Mouse (Mus musculus): ENCODE data around the gene Fndc10. TPM values are rescaled to one million over a fixed set of nuclear protein-coding genes. Genes with fewer than 3 reads are reported as not detected.
A peak's percentile ranks its signal among the peaks of the same experiment; 100 is the strongest.

Fndc10 gene
- total and polyA plus RNA-seq, 2 experiments from 2014 or later, result 26.5 to 52.0 TPM

DNA sequence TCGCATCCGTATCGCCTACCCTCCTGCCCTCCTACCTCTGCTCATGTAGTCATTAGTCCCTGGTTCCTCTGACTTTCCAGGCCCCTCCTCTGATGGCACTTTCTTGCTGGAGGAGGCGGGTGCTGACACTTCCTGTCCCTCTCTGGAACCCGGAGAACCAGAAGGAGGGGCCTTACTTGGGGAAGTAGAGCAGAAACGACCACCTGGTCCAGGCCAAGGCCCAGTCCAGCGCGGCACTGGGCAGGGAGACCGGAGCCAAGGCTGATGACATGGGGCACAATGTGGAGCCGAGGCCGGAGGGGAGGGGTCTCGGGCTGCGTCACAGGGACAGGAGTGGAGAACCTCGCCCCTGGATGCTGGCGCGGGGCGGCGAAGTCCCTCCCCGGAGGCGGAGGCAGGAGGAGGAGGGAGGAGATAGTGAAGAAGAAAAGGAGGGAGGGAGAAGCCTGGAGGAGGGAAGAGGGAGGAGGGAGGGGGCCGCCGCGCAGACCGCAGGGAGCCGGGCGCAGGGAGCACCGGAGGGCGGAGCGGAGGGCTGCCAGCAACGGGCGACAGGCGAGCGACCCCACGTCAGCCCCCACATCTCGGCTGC lies 40.3 kb downstream of the Fndc10 start, which contains the start of gene Tmem240:
Tmem240 (plus strand) TSS at position 451 of the 592 bp plus-strand sequence.
- ATAC-seq, result peak; percentile 93
- peaks cover 8% of the 10 kb centered on the region; the same call in 1 of the 2 replicates for H3K4me1 ChIP-seq (ENCODE audit: insufficient read depth, low read length)
- peak within 1 kb of the TSS; percentile 83 for H3K4me3 ChIP-seq (ENCODE audit: low read length)
- H3K4me2 ChIP-seq (ENCODE audit: low read depth, low read length), result peak within 1 kb of the TSS; percentile 89
- H3K9ac ChIP-seq (replicated peaks; ENCODE audit: low read length), result peak within 1 kb of the TSS; percentile 95
- no peaks in the 10 kb centered on the region for H3K27me3 ChIP-seq (ENCODE audit: insufficient read depth, low read length)
- peak within 1 kb of the TSS; percentile 98 for H3K27ac ChIP-seq
- H3K9me3 ChIP-seq (ENCODE audit: low read length), result no peaks in the 10 kb centered on the region
- H3K36me3 ChIP-seq (ENCODE audit: insufficient read depth, low read length), result peaks cover 7% of the 10 kb centered on the region; the same call in 1 of the 2 replicates
- under 1% methylated on average over 26 of the region's 35 CpGs for WGBS
- peak; percentile 95 for DNase-seq (ENCODE audit: low spot score)
- no peak for TF ChIP-seq CTCF (IDR thresholded peaks at IDR 0.05; ENCODE audit: low read depth)

DNA sequence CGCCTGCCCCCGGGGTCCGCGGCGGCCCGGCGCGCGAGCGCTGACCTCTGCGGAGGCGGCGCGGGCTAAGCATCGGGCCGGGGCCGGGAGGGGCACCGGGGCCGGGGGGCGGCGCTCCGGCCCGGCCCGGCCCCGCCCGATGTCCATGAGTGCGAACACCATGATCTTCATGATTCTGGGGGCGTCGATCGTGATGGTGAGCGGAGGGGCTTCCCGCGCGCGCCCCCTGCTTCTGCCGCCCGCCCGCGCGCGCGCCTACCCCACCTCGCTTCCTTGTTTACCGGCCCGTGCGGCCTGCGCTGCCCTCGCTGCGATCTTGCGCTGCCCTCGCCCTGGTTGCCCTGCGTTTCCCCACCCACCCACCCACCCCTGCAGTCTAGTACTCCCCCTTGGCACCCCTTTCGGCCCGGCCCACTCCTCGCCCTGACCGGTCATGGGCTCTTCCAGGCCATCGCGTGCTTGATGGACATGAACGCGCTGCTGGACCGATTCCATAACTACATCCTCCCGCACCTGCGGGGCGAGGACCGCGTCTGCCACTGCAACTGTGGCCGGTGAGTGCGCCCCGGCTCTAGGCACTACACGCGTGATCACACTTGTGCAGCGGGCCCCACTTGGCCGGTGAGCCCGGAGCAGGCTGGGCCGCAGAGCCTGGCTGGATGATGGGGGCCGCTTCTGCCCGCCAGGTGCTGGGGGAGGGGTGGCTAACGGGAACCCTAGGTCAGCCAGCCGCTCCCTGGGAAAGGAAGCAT lies 41.0 kb downstream of the Fndc10 start:
- Histone ChIP-seq H3K9ac (replicated peaks; ENCODE audit: low read length) (peak overlapping the region; percentile 95), H3K27me3 (ENCODE audit: insufficient read depth, low read length) (no peaks in the 10 kb centered on the region), H3K4me1 (ENCODE audit: insufficient read depth, low read length) (peaks cover 8% of the 10 kb centered on the region; the same call in 1 of the 2 replicates), H3K9me3 (ENCODE audit: low read length) (no peaks in the 10 kb centered on the region), H3K4me3 (ENCODE audit: low read length) (peak overlapping the region; percentile 83), H3K4me2 (ENCODE audit: low read depth, low read length) (peak overlapping the region; percentile 89), H3K27ac (peak overlapping the region; percentile 98), H3K36me3 (ENCODE audit: insufficient read depth, low read length) (peaks cover 8% of the 10 kb centered on the region; the same call in 1 of the 2 replicates)
- 2% methylated on average over 60 of the region's 79 CpGs for WGBS
- no peak for TF ChIP-seq CTCF (IDR thresholded peaks at IDR 0.05; ENCODE audit: low read depth)
- DNase-seq (ENCODE audit: low spot score) (peak; percentile 78), ATAC-seq (peak; percentile 75)

DNA sequence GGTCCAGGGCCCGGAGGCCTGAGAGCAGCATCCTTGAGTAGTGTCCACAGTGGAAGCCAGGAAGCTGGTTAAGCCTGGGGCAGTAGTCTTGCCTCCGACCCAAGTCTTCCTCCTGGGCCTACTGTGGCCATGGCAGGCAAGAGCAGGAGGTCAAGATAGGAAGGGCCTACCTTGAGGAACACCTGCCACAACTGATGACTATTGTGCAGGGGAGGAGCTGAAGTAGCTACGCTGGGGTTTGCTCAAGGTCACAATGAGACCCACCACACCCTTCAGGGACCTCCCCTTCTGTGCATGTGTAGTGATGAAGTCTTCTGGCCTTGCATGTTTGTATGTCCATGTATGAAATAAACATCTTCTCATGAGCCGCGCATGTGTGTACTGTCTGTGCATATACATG lies 41.6 kb downstream of the Fndc10 start:
- DNase-seq (ENCODE audit: low spot score) (no peak), ATAC-seq (no peak)
- Histone ChIP-seq H3K36me3 (ENCODE audit: insufficient read depth, low read length) (peaks cover 13% of the 10 kb centered on the region; the same call in 1 of the 2 replicates), H3K4me2 (ENCODE audit: low read depth, low read length) (peak overlapping the region; percentile 89), H3K9ac (replicated peaks; ENCODE audit: low read length) (peak overlapping the region; percentile 95), H3K9me3 (ENCODE audit: low read length) (no peaks in the 10 kb centered on the region), H3K4me1 (ENCODE audit: insufficient read depth, low read length) (peaks cover 8% of the 10 kb centered on the region; the same call in 1 of the 2 replicates), H3K27ac (peak overlapping the region; percentile 98), H3K4me3 (ENCODE audit: low read length) (peak overlapping the region; percentile 83), H3K27me3 (ENCODE audit: insufficient read depth, low read length) (no peaks in the 10 kb centered on the region)
- WGBS, result 61% methylated on average over 5 of the region's 5 CpGs
- no peak for TF ChIP-seq CTCF (IDR thresholded peaks at IDR 0.05; ENCODE audit: low read depth)

DNA sequence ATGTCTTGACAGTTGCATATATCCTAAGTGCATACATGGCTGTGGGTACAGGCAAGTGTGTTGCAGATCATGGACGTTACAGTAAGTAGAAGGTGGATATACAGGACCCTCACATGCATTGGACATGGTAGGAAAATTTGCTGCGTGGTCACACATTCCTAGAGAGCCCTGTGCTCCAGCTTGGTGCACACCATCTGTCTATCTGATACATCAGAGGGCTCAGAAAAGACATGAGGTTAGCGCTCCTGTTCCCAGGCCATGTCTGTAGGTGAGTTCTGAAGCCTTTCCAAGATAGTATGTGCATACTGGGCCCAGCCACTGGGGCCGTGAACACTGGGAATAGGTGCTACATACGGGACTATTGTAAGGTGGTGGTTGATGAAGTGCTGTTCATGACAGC lies 42.3 kb downstream of the Fndc10 start:
- peak overlapping the region; percentile 89 for H3K4me2 ChIP-seq (ENCODE audit: low read depth, low read length)
- no peak overlapping the region for H3K9ac ChIP-seq (replicated peaks; ENCODE audit: low read length)
- no peak for TF ChIP-seq CTCF (IDR thresholded peaks at IDR 0.05; ENCODE audit: low read depth)
- H3K27me3 ChIP-seq (ENCODE audit: insufficient read depth, low read length), result no peaks in the 10 kb centered on the region
- H3K4me3 ChIP-seq (ENCODE audit: low read length), result 0 out of 2 replicates have a peak overlapping the region, but pooled peaks have one; percentile 83
- ATAC-seq (no peak), DNase-seq (ENCODE audit: low spot score) (no peak)
- 89% methylated on average over 5 of the region's 5 CpGs for WGBS
- no peaks in the 10 kb centered on the region for H3K9me3 ChIP-seq (ENCODE audit: low read length)
- peaks cover 8% of the 10 kb centered on the region; the same call in 1 of the 2 replicates for H3K4me1 ChIP-seq (ENCODE audit: insufficient read depth, low read length)
- H3K36me3 ChIP-seq (ENCODE audit: insufficient read depth, low read length), result peaks cover 16% of the 10 kb centered on the region; the same call in 1 of the 2 replicates
- H3K27ac ChIP-seq, result no peak overlapping the region

DNA sequence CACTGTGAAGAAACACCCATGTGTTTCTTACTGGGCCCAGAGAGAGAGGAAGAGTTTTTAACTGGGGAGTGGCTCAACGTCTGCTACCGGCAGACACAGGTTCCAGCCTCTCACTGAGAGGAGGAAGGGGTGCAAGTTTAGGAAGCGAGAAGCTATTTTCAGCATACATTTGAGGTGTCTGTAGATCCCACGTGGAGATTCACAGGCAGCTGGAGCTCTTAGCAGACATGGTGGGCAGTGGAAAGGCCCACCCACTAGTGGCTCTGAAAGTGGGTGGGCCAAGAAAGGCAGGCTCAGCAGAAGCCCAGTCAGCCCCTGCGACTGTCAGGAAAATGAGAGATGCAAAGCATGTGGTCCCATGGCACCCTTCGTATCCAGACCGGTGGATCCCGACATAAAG lies 44.1 kb downstream of the Fndc10 start:
- Histone ChIP-seq H3K36me3 (ENCODE audit: insufficient read depth, low read length) (peaks cover 32% of the 10 kb centered on the region), H3K27me3 (ENCODE audit: insufficient read depth, low read length) (no peaks in the 10 kb centered on the region), H3K4me2 (ENCODE audit: low read depth, low read length) (no peak overlapping the region), H3K9me3 (ENCODE audit: low read length) (no peaks in the 10 kb centered on the region), H3K4me1 (ENCODE audit: insufficient read depth, low read length) (peaks cover 8% of the 10 kb centered on the region; the same call in 1 of the 2 replicates), H3K9ac (replicated peaks; ENCODE audit: low read length) (no peak overlapping the region), H3K27ac (no peak overlapping the region), H3K4me3 (ENCODE audit: low read length) (no peak overlapping the region)
- DNase-seq (ENCODE audit: low spot score) (no peak), ATAC-seq (no peak)
- TF ChIP-seq CTCF (IDR thresholded peaks at IDR 0.05; ENCODE audit: low read depth), result no peak
- 58% methylated on average over 8 of the region's 8 CpGs for WGBS

DNA sequence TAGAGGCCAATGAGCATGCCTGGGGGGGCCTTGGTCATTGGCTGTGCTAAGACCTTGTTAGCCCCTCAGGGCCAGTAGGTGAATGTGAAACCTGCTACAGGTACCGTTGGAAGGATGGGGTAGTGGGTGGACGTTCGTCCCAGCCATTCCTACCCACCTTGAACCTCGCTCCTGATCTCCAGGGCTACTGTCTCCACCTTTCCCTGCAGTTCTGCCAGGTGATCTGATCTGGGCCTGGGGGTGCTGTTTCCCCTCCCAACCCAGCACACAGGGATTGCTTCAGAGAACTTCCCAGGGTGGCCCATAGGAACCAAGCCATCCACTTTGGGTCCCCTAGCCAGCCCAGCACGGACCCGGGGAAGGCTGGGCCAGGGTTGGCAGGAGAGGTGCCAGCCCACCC lies 45.0 kb downstream of the Fndc10 start:
- ATAC-seq (no peak), DNase-seq (ENCODE audit: low spot score) (no peak)
- H3K4me1 ChIP-seq (ENCODE audit: insufficient read depth, low read length), result peaks cover 8% of the 10 kb centered on the region; the same call in 1 of the 2 replicates
- no peak overlapping the region for H3K9ac ChIP-seq (replicated peaks; ENCODE audit: low read length)
- no peak overlapping the region for H3K4me2 ChIP-seq (ENCODE audit: low read depth, low read length)
- H3K27ac ChIP-seq, result no peak overlapping the region; the same call in 1 of the 2 replicates
- H3K4me3 ChIP-seq (ENCODE audit: low read length), result no peak overlapping the region
- peaks cover 36% of the 10 kb centered on the region for H3K36me3 ChIP-seq (ENCODE audit: insufficient read depth, low read length)
- TF ChIP-seq CTCF (IDR thresholded peaks at IDR 0.05; ENCODE audit: low read depth), result no peak
- no peaks in the 10 kb centered on the region for H3K27me3 ChIP-seq (ENCODE audit: insufficient read depth, low read length)
- 69% methylated on average over 6 of the region's 6 CpGs for WGBS
- no peaks in the 10 kb centered on the region for H3K9me3 ChIP-seq (ENCODE audit: low read length)

Data from hindbrain, postnatal 0 days (tissue).